Mouse (Mus musculus) lung, postnatal 36 days (tissue): ENCODE measurements around the gene Dclk1.

Experiments
- DNase-seq: peaks from one replicate; pipeline ENCODE4 v3.0.0; 2022; ENCODE audit warnings: mixed read lengths

The Dclk1 gene

GRCm38 (mm10) chr3:55461685-55462655 is 219.8 kb downstream of the Dclk1 start:
- no peak for DNase-seq

- DNase-seq: no peak
Observed at GRCm38 (mm10) chr3:55462904-55463668, 220.9 kb downstream of the Dclk1 start.

- no peak for DNase-seq
Observed at GRCm38 (mm10) chr3:55464226-55464625, 222.1 kb downstream of the Dclk1 start.

- DNase-seq: no peak
Observed at GRCm38 (mm10) chr3:55465785-55466184, 223.6 kb downstream of the Dclk1 start.

GRCm38 (mm10) chr3:55466348-55466747 is 224.2 kb downstream of the Dclk1 start:
- no peak for DNase-seq

- no peak for DNase-seq
Observed at GRCm38 (mm10) chr3:55472110-55472509, 229.9 kb downstream of the Dclk1 start, which contains the start of gene Gm21954. Gene Gm21954, minus strand, starts transcription at chr3:55472210.

GRCm38 (mm10) chr3:55473146-55473545 is 231.0 kb downstream of the Dclk1 start:
- DNase-seq: no peak

GRCm38 (mm10) chr3:55476694-55477093 is 234.5 kb downstream of the Dclk1 start:
- DNase-seq: no peak

GRCm38 (mm10) chr3:55479306-55479705 is 237.1 kb downstream of the Dclk1 start:
- DNase-seq: no peak

- DNase-seq: no peak
Observed at GRCm38 (mm10) chr3:55481140-55481539, 239.0 kb downstream of the Dclk1 start.

- DNase-seq: no peak
Observed at GRCm38 (mm10) chr3:55483328-55483727, 241.2 kb downstream of the Dclk1 start.

- no peak for DNase-seq
Observed at GRCm38 (mm10) chr3:55489231-55489990, 247.2 kb downstream of the Dclk1 start.

- no peak for DNase-seq
Observed at GRCm38 (mm10) chr3:55492021-55492420, 249.9 kb downstream of the Dclk1 start.

GRCm38 (mm10) chr3:55494348-55494747 is 252.2 kb downstream of the Dclk1 start:
- DNase-seq: no peak

- DNase-seq: no peak
Observed at GRCm38 (mm10) chr3:55495231-55495630, 253.1 kb downstream of the Dclk1 start.

GRCm38 (mm10) chr3:55495866-55496265 is 253.7 kb downstream of the Dclk1 start:
- DNase-seq: no peak

- no peak for DNase-seq
Observed at GRCm38 (mm10) chr3:55496462-55496941, 254.3 kb downstream of the Dclk1 start.

- no peak for DNase-seq
Observed at GRCm38 (mm10) chr3:55499298-55499697, 257.1 kb downstream of the Dclk1 start.

- DNase-seq: no peak
Observed at GRCm38 (mm10) chr3:55510198-55510597, 268.0 kb downstream of the Dclk1 start.

GRCm38 (mm10) chr3:55511658-55512057 is 269.5 kb downstream of the Dclk1 start:
- DNase-seq: peak; percentile 9

GRCm38 (mm10) chr3:55515966-55516365 is 273.8 kb downstream of the Dclk1 start:
- DNase-seq: no peak

- no peak for DNase-seq
Observed at GRCm38 (mm10) chr3:55517454-55518014, 275.4 kb downstream of the Dclk1 start.
